Mouse (Mus musculus): ENCODE results near the gene Dync1i1.

Dync1i1 gene

DNA sequence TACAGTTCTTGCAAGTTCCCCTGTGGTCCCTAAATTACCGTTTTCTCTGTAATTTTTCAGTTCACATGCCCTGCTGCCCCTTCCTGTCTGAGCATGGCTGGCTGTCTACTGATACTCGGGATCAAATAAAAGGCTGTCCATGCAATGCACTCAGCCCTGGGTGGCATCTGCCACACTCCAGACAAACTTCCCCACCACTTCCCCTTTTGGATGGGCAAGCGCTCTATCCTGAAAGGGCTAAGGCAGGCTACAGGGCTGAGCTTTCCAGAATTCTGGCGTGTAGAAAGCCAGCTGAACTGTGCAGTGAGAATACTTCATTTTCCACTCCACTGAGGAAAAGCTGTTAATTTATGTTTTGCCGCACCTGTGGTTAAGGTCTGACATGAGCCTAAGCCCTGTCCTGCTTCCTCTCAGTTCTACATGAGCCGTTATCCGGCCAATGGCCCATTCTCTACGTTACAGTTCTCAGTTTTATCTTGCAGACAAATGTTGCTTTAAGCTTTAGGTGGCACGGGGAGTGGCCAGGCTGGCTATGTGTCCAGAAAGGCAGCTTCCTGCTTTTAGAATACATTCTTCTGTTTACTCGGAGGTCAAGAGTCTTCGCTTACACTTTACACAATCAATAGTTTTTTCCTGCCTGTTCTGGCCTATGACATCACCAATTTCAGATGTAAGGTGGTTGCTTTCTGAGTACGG, 321.4 kb downstream of the Dync1i1 start:
- no peak for DNase-seq (ENCODE audit: low read depth in 2 of 2, low spot score in 2 of 2)

DNA sequence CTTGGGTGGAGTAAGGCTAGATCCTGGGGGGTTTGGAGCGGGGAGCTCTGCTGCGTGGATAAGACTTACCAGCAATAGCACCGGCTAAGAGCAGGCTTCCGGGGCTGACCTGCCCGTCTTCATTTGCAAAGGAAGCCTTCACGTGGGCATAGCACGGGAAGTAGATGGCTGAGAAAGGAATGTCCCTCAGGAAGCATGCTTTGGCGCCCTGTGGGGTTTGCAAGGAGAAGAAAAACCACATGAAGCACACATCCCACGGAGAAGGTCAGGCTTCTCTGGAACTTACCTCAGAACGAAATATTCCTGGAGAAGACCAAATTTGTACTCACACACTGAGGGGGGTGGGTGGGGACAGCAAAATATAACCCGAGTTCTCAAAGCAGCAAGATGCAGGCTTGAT, 327.3 kb downstream of the Dync1i1 start:
- no peak for DNase-seq (ENCODE audit: low read depth in 2 of 2, low spot score in 2 of 2)

DNA sequence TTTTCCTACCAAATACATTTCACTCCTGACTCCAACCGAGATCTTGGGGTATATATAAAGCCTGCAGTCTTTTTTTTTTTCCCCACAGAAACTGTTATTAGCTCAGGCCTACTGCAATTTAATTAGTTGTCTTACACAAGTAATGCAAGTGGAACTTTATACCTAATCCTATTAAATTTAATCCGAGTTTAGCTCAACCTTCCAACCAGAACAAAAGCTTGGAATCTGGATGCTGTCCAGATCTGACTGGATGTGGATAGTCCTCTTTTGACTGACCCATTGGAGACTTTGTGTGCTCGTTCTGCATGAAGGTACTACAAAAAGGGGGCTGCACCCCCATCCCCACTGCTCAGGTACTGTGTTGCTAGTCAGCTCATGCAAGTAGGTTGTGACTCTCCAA, 328.5 kb downstream of the Dync1i1 start:
- no peak for DNase-seq (ENCODE audit: low read depth in 2 of 2, low spot score in 2 of 2)

DNA sequence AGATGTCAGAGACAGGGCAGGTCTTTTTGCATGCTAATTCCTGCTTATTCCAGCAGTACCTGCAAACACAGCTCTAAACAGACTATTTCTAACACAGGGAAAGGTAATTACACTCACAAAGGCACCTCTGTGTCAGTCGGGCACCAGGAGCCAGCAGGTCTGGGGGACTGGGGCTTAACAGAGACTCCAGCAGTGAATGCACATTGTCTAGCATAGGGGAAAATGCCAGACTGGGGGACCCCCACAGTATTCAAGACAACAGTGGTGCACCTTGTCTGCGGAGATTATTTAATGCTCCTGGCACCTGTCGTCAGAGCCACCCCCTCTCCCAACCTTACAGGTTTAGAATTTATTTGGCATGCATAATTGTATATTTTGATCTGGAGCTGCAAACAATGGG, 333.1 kb downstream of the Dync1i1 start:
- DNase-seq (ENCODE audit: low read depth in 2 of 2, low spot score in 2 of 2), result no peak

DNA sequence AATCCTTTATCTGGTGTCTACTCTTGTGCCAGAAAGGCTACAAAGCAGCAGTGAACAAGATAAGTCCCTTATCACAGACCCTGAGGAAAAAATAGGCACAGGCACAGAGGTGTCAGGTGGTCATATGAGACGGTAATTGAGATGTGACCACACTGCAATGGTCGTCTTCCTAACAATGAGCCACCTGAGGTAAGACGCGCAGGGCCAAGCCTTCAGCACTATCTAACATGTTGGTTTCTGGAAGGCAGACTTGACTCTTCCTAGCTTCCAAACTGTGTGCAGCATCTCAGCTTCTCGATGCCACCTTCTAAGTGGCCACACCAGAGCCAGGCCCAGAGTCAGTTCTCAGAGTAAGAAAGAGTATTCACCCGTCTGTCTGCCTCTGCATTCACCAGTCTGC, 341.8 kb downstream of the Dync1i1 start:
- no peak for DNase-seq (ENCODE audit: low read depth in 2 of 2, low spot score in 2 of 2)

DNA sequence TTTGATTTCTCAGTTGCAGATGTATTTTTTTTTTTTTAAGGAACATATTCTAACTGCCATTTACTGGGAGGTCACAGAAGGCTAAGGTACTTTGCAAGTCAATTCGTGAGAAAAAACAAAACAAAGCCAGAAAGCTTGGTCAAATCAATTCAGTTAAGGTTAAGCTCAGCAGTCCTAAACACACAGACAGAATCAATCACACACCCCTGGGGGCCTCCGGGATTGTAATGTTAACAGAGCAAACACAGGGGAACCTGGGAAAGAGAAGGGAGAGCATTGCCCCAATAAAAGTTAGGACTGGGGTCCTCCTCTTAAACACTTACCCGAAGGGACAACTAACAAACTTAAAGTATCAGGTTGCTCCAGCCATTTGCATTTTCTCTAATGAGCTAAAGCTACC, 344.6 kb downstream of the Dync1i1 start:
- no peak for DNase-seq (ENCODE audit: low read depth in 2 of 2, low spot score in 2 of 2)

DNA sequence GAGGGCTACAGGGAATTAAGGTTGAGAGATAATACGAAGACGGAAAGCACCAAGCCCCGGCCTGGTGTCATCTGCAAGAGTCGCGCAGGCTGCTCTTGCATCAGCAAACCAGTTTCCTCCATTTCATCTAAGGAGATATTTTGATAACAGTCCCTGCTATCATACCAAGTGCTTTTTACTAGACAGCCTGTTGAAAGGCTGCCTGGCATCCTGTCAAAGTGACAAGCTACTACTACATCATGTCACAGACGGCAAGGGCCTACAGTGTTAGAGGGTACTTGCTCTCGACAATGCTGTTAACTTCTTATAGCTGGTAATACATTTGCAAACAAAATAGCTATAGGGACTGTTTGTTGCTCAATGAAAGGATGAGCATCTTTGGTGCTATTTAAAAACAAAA, 345.6 kb downstream of the Dync1i1 start:
- no peak for DNase-seq (ENCODE audit: low read depth in 2 of 2, low spot score in 2 of 2)

DNA sequence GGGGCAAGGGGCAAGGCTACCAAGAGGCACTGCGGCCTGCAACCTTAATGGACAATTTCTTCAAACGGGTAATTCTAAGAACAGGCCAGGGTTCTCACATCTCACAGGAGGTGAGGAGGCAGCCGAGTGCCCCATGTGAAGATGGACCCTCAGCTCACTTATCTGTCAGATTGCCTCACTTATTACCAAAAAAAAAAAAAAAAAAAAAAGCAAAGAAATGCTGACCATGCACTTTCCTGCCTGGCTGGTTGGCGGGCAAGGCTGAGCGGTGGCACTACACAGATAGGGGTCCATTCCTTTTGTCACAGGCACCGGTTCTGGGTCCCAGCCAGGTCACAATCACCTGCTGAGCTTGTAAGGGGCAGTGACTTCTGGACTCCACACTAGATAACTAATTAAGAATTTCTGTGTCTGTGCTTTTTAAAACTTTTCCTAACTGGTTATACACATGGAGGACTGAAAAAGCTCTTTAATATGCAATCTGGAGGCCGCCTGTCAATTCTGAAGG, 350.6 kb downstream of the Dync1i1 start:
- DNase-seq (ENCODE audit: low read depth in 2 of 2, low spot score in 2 of 2), result no peak

DNA sequence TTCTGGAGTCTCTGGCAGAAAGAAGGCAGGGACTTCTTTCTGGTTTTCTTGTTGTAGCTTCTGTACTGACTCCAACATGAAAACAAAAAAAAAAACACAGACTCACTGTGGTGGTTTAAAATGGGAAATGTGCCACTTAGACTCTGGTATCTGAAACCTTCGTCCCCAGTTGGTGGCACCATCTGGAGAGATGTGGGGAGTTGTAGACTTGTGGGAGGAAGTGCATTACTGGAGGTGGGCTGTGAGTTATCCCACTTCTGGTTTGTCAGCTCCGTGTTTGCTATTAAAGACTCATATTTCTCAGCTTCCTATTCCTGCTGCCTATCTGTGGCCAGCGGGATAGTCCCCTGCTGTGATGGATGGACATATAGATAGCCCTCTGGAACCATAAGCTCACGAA, 351.8 kb downstream of the Dync1i1 start:
- DNase-seq (ENCODE audit: low read depth in 2 of 2, low spot score in 2 of 2), result no peak
